Mouse (Mus musculus): ENCODE data around the gene Itpripl2. TPM values are rescaled to one million over a fixed set of nuclear protein-coding genes. Genes with fewer than 3 reads are reported as not detected.

The Itpripl2 gene
- total RNA-seq, 2 experiments from 2014 or later = 46.5 to 46.6 TPM

- no peak for DNase-seq
Measured at GRCm38 (mm10) chr7:118488060-118488664, 3.6 kb downstream of the Itpripl2 start.

DNA sequence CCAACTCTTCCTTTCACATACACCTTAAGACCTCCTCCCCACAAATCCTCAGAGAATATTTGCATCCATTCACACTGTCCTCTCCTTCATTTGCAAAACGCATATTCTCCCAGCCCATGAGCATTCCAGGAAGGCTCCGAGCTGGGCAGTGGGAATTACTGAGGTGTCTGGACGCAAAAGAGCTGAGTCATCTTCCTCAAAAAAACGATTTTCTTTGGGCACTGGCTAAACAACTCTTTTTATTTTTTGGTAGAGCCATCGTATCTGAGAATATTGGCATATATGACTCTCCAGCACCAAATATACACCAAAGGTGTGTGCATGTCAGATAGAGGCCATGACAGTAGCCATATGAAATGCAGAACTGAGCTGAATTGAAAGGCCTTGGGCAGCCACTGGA is 4.9 kb downstream of the Itpripl2 start:
- no peak for DNase-seq

GRCm38 (mm10) chr7:118483996-118484395 is 7.8 kb downstream of the Itpripl2 start:
- DNase-seq = no peak

- no peak for DNase-seq
Measured at GRCm38 (mm10) chr7:118482001-118482400, 9.8 kb downstream of the Itpripl2 start.

DNA sequence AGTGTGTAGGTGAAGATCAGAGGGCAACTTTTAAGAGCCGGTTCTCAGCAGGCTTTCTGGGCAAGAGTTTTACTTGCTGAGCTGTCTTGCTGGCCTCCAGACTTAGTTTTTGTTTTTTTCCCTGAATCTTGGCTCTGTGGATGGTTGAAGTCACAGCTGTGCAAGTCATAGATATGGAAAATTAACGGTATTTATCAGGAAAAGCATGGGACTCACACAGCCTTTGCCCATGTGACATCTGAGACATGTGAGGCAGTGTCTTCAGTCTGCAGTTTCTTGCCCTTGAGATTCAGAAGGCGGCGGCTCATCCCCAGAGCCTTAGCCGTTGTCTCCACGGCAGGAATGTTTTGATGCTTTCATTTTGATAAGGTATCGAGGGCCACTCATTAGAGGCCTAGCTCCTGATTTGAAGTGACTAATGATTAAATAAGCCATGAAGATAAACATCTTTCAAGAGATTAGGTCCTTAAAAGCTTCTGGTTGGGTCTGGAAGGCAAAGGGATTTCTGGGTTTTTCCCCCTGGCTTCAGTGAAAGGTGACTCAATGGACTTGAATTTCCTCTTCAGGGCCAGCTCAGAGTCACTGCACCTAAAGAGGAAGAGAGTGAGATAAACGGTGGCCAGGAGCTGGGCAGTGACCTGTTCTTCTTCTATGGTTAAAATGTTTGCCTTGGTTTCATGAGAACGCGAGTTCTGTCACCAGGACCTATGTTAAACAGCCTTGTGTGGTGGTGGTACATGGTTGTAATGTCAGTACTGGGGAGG is 10.5 kb downstream of the Itpripl2 start:
- no peak for DNase-seq

- no peak for DNase-seq
Measured at GRCm38 (mm10) chr7:118480160-118480709, 11.5 kb downstream of the Itpripl2 start.

- peak; percentile 74 for DNase-seq
Measured at GRCm38 (mm10) chr7:118478835-118479312, 12.9 kb downstream of the Itpripl2 start.

DNA sequence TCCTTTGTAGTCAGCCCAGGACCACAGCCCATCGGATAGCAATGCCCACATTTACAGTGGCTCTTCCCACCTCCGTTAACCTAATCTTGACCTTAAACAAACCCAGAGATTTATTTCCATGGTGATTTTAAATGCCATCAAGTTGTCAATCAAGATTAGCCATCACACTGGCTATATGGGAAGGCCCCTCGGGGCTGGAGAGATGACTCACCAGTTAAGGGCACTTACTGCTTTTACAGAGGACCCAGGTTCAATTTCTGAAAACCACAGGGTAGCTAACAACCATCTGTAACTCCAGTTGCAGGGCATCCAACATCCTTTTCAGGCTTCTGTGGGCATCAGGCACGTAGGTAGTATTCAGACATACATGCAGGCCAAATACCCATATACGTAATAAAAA is 15.3 kb downstream of the Itpripl2 start:
- no peak for DNase-seq

GRCm38 (mm10) chr7:118475008-118475705 is 16.6 kb downstream of the Itpripl2 start:
- DNase-seq = peak; percentile 88

GRCm38 (mm10) chr7:118472886-118473285 is 18.9 kb downstream of the Itpripl2 start:
- DNase-seq = no peak

DNA sequence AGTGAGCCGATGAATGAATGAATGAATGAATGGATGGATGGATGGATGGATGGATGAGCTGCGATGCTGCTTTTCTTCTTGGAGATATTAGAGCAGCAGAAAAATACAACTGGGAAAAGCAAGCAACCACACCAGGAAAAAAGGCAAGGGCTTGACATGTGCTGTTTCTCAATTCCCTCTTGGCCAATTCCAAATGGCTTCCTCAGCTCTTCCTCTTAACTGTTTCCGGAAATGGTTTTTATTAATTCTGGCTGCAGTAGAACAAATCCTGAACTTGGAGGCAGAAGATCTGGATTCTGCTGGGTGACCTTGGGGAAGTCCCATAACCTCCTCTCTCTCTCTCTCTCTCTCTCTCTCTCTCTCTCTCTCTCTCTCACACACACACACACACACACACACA is 23.7 kb downstream of the Itpripl2 start:
- no peak for DNase-seq

GRCm38 (mm10) chr7:118464432-118464831 is 27.3 kb downstream of the Itpripl2 start:
- DNase-seq = no peak

DNA sequence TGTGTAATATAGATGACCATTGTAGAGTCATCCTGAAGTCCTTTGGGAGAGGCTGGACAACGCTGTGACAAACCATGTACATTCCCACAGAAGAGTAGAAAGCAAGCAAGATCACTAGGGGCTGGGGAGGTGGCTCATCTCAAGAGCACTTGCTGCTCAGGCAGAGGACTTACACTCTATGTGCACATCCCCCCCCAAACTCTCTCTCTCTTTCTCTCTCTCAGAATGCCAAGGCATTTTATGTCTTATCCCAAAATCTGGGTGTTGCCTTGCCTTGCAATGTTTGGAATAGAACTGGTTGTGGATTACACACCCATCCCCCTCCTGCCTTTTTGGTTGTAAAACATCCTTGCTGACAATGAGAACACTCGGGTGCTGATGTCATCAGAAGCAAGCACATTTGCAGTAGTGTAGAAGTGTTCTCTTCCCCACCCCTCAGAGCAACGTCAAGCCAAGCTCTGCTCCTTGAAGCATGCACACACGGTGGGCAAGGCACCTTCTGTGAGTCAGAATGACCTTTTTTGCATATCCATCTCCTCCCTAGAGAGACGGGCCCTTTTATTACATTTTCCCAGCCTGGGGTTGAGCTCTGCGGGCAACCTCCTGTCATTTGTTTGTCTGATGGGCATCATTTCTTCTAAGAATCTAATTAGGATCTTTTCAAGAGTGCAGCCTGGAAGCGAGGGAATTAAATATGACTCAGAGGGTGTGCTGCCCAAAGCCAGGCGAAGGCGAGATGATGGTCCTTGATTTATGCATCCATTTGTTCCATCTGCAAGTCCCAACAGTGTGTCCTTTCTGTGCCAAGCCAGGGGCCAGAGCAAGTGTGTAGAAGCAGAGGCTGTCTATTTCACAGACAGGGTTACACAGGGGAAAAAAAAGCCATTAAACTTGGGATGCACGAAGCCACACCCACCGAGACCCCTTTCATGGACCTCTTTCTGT is 28.7 kb downstream of the Itpripl2 start:
- no peak for DNase-seq

- DNase-seq = no peak
Measured at GRCm38 (mm10) chr7:118461400-118462136, 30.2 kb downstream of the Itpripl2 start.

DNA sequence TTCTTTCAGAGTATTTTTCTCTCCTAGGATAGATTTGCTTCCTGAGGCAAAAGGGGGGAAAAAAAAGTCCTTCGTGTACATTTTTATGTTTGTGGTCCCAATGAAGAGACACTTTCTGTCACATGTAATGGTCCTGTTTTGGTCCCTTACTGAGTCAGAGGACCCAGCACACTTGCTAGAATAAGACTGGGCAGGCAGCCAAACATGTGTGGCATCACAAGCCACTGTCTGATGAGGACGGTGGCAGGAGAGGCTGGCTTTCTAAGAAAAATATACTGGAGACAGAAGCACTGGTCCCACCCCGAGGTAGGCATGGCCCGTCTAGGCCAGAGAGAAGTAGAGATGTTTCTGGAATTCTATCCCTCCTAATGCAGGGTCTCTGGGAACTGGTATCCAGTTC is 38.1 kb downstream of the Itpripl2 start:
- no peak for DNase-seq

- DNase-seq = no peak
Measured at GRCm38 (mm10) chr7:118452940-118453339, 38.8 kb downstream of the Itpripl2 start.

GRCm38 (mm10) chr7:118448134-118448967 is 43.4 kb downstream of the Itpripl2 start, which contains the start of gene Syt17:
TSS of gene Syt17 (minus strand) at chr7:118448222.
- DNase-seq = peak; percentile 80

DNA sequence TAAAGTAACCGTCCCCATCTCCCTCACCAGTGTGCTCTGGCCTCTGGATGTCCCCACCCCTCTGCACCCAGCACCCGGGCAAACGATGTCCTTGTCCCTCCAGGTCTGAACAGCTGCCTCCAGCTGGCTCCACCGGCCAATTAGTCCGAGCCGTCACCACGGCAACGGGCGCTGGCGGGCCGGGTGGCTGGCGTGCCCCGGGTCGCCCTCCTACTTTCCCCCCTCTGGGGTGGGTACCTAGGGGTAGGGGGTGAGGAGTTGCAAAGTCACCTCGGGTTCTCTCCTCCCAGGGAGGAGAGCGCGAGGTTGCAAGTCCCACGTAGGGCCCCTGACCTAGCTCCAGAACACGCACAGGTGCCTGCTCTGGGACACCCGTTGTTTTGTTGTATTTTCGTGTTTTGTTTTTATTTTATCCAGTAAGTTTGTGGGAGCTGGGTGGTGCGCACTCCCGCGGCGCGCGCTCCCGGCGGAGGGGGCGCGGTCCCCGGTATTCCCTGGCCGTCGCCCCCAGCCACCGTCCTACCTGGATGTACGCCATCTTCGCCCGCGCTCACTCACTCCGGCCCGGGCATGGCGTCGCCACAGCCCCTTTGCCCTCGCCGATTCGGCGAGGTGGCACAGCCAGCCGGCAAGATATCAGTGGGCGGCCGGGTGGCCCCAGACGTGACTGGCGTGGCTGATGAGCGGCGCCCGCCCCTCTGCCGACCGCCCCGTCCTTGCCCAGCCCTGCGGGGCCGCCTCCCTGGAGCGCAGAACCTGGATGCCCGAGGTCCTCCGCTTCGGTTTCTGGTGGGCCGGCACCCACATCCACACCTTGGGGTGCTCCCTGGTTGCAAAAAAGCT is 44.3 kb downstream of the Itpripl2 start:
- peak; percentile 70 for DNase-seq

DNA sequence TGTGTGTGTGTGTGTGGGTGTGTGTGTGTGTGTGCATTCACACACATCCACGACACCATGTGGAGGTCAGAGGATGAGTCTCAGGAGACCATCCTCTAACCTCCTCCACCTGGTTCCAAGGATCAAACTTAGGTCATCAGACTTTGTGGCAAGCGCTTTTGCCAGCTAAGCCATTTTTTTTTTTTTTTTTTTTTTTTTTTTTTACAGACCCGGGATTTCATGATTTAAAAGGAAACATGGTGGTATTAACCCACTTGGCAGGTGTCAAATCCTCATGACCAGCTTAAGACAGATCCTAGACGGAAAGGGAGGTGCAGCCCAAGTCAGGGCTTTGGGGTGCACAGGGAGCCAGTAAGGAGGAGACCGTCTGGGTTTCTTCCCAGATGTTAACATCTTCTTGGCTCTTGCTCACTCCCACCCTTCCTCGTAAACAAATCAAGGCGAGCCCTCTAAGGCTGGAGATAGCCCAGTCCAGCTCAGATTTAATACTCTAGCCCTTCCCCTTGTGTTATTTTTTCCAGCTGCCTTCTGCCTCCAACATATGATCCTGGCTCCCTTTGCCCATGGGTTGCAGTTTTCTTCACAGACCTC is 47.8 kb downstream of the Itpripl2 start:
- no peak for DNase-seq
